Mouse (Mus musculus) heart, embryonic 16.5 days (tissue): Measurements from ENCODE around the gene Lingo1. TPM values are rescaled to one million over a fixed set of nuclear protein-coding genes. Genes with fewer than 3 reads are reported as not detected.
A peak's percentile ranks its signal among the peaks of the same experiment; 100 is the strongest.

ENCODE experiments used
- ATAC-seq: fragments of 200-750 bp; cut with Nextera tagmentation; replicated peaks from 2 replicates; pipeline ENCODE4 v1.8.0; 2017; ENCODE audit warnings: moderate number of reproducible peaks; ENCODE audit not compliant: insufficient read depth, low FRiP score; ENCODE audit errors: extremely low read depth
- H3K27ac ChIP-seq: fragments of 300-500 bp; sonication (generic); 2 replicates; pipeline ENCODE4 v1.5.1; 2014; ENCODE audit warnings: mild to moderate bottlenecking, low read length, control low read depth, moderate library complexity
- H3K27me3 ChIP-seq: fragments of 300-500 bp; sonication (generic); 2 replicates; pipeline ENCODE4 v1.6.1; 2014; ENCODE audit warnings: low read length, mixed read lengths; ENCODE audit not compliant: control insufficient read depth, insufficient read depth
- H3K36me3 ChIP-seq: fragments of 300-500 bp; sonication (generic); 2 replicates; pipeline ENCODE4 v1.6.1; 2014; ENCODE audit not compliant: control insufficient read depth, insufficient read depth
- H3K4me1 ChIP-seq: fragments of 300-500 bp; sonication (generic); 2 replicates; pipeline ENCODE4 v1.6.1; 2014; ENCODE audit warnings: low read length, mixed read lengths; ENCODE audit not compliant: control insufficient read depth, insufficient read depth
- H3K4me2 ChIP-seq: fragments of 300-500 bp; sonication (generic); 2 replicates; pipeline ENCODE4 v1.6.1; 2014; ENCODE audit warnings: low read depth, mild to moderate bottlenecking, control low read depth, low read length
- H3K4me3 ChIP-seq: fragments of 300-500 bp; sonication (generic); 2 replicates; pipeline ENCODE4 v1.5.1; 2014; ENCODE audit warnings: mild to moderate bottlenecking, control low read depth, low read length
- H3K9ac ChIP-seq: fragments of 300-500 bp; sonication (generic); 2 replicates; pipeline ENCODE4 v1.6.1; 2014; ENCODE audit warnings: low read length, control low read depth
- H3K9me3 ChIP-seq: fragments of 300-500 bp; sonication (generic); replicated peaks from 2 replicates; pipeline ENCODE4 v1.6.1; 2016; ENCODE audit warnings: low read length; ENCODE audit not compliant: control insufficient read depth
- WGBS: fragments of 180-500 bp; shearing (Covaris S2); extraction: QIAGEN DNeasy Blood & Tissue Kit; methylation state at CpG from one replicate; pipeline ENCODE4 v1.1.7; 2014; 5-methylcytosine and 5-hydroxymethylcytosine counted together
- polyA plus RNA-seq: library from polyadenylated mRNA; unstranded; fragments of >200 nt; fragmentation: Nextera tagmentation; extraction: Ambion mirVana; gene quantifications from 2 replicates; pipeline ENCODE4 v1.2.1, GENCODE M21; 2015

The Lingo1 gene
- polyA plus RNA-seq, 1 experiment from 2014 or later, result 1.8 TPM

DNA sequence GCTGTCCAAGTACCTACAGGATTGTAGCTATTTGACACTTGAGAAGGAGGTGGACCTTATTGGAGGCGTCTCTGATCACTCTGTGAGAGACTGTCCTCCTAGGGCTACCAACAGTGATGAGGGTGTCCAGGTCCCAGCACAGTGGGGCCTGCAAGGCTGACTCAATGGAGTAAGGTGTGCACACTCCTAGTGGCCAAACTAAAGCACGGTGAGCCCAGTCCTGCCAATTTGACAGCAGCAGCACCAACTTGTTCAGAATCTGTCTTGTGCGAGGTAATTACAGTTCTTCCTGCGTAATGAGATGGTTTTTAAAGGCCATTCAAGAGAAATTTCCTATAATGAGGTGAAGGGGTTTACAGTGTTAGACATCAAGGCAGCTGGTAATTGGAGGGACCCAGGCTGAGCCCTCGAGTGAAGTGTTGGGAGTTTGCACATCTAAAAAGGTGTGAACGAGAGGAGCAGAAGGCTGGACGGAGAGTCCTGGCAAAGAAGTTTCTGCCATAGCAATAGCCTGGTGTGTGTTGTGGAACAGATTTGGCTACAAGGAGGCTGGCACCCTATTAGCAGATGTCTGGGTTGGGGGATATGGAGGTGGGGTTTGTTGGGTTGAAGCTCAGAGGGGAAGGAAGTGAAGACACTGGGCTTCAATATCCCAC lies 97.4 kb downstream of the Lingo1 start:
- Histone ChIP-seq H3K4me1 (no peaks in the 10 kb centered on the region), H3K27ac (no peak overlapping the region), H3K4me3 (no peak overlapping the region), H3K9me3 (no peaks in the 10 kb centered on the region), H3K9ac (no peak overlapping the region), H3K4me2 (no peak overlapping the region), H3K36me3 (no peaks in the 10 kb centered on the region), H3K27me3 (no peaks in the 10 kb centered on the region)
- no peak for ATAC-seq
- 67% methylated on average over 7 of the region's 7 CpGs for WGBS

DNA sequence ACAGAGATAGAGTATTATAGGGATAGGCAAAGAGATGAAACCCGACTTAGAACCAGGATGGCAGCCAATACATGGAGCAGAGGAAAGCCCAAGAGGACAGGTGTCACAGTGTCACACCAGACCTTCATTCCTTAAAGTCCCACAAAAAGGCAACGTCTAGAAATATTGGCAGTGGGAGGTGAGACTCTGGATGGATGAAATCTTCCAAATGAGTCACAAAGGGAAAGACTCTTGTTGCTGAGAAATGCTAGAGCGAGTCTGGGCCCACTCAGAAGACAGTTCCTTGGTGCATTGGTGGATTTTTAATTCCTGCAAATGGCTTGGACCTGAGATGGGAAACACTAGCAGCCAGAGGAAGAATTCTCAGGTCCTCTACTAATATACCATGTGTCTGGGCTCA lies 102.2 kb downstream of the Lingo1 start:
- Histone ChIP-seq H3K4me2 (no peak overlapping the region), H3K9me3 (no peaks in the 10 kb centered on the region), H3K9ac (no peak overlapping the region), H3K27ac (no peak overlapping the region), H3K4me1 (0 out of 2 replicates have a peak, but pooled peaks cover 3% of the 10 kb centered on the region), H3K36me3 (no peaks in the 10 kb centered on the region), H3K4me3 (no peak overlapping the region), H3K27me3 (no peaks in the 10 kb centered on the region)
- no peak for ATAC-seq
- WGBS, result 73% methylated on average over 3 of the region's 3 CpGs

DNA sequence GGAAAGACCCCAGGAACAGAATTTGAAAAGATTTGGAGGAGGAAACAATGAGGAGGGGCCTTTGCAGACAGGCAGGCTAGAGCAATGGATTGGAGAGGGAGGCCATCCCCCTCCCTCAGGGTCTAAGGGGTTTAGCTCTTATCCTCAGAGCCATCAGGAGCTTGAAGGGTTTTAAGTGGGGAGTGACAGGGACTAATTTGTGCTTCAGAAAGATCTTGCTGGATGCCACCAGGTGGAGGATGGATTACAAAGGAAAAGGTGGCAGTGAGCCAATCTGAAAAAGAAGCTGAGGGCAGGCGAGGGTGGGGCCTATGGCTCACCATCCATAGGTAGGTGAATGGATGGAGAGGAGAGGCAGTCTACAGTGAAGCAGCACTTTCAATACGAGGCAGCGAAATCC lies 105.0 kb downstream of the Lingo1 start:
- Histone ChIP-seq H3K4me3 (no peak overlapping the region), H3K4me1 (peaks cover 12% of the 10 kb centered on the region), H3K36me3 (no peaks in the 10 kb centered on the region), H3K4me2 (no peak overlapping the region), H3K27ac (no peak overlapping the region), H3K9me3 (no peaks in the 10 kb centered on the region), H3K9ac (no peak overlapping the region), H3K27me3 (no peaks in the 10 kb centered on the region)
- 68% methylated on average over 3 of the region's 3 CpGs for WGBS
- no peak for ATAC-seq

DNA sequence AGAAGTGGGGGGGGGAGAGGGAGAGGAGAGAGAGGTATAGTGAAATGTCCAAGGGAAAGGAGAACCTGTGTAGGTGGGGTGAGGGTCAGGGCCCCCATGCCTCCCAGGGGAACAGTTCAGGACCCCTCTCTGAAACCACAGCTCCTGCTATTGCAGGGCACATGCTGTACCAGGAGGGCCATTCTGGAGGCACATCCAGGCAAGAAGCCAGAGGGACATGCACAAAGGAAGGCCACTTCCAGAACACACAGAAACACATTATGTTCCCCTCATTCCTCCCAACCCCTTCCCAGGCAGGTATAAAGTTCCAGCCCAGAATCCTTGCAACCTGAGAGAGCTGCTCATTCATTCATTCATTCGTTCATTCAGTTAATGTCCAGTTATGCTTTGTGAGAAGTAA lies 105.6 kb downstream of the Lingo1 start:
- no peak for ATAC-seq
- Histone ChIP-seq H3K4me3 (no peak overlapping the region), H3K4me2 (no peak overlapping the region), H3K9ac (no peak overlapping the region), H3K36me3 (no peaks in the 10 kb centered on the region), H3K27ac (no peak overlapping the region), H3K4me1 (peaks cover 12% of the 10 kb centered on the region), H3K27me3 (no peaks in the 10 kb centered on the region), H3K9me3 (no peaks in the 10 kb centered on the region)
- 54% methylated on average over 1 of the region's 1 CpGs for WGBS

DNA sequence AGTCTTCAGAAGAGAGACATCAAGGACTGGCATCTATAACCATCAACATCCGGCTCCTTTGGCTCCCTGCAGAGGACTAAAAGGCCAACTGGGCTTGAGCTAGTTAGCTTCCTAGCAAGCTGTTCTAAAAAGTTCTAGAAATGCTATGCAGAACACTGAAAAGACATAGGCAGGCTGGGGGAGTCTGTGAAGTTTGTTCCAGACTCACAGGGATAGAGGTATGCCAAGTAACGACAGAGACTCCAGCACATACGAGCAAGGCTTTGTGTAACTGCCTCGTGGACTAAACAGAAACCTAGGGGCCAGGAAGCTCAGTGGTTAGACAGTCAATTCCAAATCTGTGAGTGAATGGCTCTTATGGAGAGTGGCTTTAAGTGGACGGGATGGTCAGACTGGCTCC lies 108.8 kb downstream of the Lingo1 start:
- H3K27me3 ChIP-seq, result no peaks in the 10 kb centered on the region
- ATAC-seq, result no peak
- no peak overlapping the region for H3K9ac ChIP-seq
- WGBS, result 78% methylated on average over 5 of the region's 5 CpGs
- H3K4me1 ChIP-seq, result peaks cover 12% of the 10 kb centered on the region
- H3K9me3 ChIP-seq, result no peaks in the 10 kb centered on the region
- peak overlapping the region; percentile 37; the same call in 1 of the 2 replicates for H3K27ac ChIP-seq
- no peak overlapping the region for H3K4me2 ChIP-seq
- no peaks in the 10 kb centered on the region for H3K36me3 ChIP-seq
- H3K4me3 ChIP-seq, result no peak overlapping the region

DNA sequence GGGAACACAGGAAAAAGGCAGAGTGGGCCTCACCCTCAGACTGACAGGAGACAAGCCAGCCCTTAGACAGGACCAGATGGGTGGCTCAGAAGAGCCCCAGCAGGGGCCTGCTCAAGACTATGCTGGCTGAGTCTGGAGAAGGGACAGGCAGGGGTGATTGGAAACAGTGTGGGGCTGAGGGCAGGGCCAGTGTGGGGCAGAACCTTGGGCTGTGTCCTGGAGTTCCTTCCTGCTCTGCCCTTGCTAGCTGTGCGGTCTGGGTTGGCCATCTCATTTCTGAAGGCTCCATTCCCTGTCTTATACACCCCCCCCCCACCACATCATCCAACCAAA lies 109.2 kb downstream of the Lingo1 start:
- no peaks in the 10 kb centered on the region for H3K27me3 ChIP-seq
- H3K27ac ChIP-seq, result peak overlapping the region; percentile 37
- WGBS, result 67% methylated on average over 1 of the region's 1 CpGs
- H3K4me2 ChIP-seq, result no peak overlapping the region
- no peaks in the 10 kb centered on the region for H3K9me3 ChIP-seq
- H3K36me3 ChIP-seq, result no peaks in the 10 kb centered on the region
- H3K4me1 ChIP-seq, result peaks cover 12% of the 10 kb centered on the region
- H3K9ac ChIP-seq, result no peak overlapping the region
- no peak overlapping the region for H3K4me3 ChIP-seq
- ATAC-seq, result no peak

DNA sequence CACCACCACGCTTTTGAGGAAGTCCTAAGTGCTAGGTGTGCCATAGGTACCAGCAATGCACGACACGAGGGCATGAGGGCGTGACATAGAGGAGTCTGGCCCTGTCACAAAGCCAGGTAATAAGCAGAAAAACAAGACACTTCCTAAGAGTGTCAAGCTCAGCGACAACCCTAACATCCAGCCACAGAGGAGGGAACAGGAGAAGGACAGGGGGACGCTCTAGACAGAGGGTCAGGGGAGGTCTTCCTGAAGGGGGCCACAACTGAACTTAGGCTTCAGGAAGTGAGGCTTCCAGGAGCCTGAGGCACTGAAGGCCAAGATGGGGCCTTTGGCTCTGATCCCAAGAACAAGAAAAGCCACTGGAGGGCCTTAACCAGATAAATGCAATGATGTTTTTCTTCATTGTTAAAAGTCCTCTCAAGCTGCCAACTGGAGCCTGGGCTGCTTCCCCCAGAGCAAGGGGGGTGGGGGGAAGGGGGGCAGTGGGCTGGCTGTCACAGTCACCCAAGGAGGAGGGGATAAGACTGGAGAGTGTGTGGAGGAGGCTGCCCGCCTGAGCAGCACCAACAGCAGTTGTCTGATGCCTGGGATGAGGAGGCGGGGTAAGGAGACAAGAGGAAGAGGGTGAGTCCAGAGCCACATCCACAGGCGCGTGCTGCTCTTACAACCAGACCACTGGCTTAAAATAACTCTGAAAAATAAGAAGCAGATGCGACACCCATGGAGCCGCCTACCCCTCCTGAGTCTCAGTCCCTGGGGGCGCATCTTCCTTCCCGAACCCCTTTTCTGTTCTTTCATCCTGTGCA lies 109.7 kb downstream of the Lingo1 start:
- H3K27ac ChIP-seq, result peak overlapping the region; percentile 37
- 39% methylated on average over 14 of the region's 14 CpGs for WGBS
- H3K4me3 ChIP-seq, result no peak overlapping the region
- H3K36me3 ChIP-seq, result no peaks in the 10 kb centered on the region
- H3K27me3 ChIP-seq, result no peaks in the 10 kb centered on the region
- H3K4me1 ChIP-seq, result peaks cover 12% of the 10 kb centered on the region
- no peaks in the 10 kb centered on the region for H3K9me3 ChIP-seq
- ATAC-seq, result peak; percentile 77
- H3K9ac ChIP-seq, result no peak overlapping the region
- H3K4me2 ChIP-seq, result no peak overlapping the region

DNA sequence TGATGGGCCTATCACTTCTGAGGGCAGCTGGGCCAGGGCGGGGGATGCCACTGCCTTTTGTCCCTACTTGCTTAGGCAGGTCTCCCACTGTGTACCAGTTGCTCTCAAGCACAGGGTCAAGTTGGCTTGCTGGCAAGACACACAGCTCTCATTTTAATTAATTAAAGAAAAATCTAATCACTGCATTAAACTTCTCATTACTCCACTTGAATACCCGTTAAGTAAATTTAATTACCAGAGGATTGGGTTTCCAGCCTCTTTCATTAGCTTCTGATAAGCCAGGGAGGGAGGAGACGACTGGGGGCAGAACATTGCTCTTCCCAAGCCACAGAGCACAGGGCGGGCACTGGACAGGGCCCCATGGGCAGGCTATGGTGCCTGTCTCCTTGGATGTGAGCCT lies 113.4 kb downstream of the Lingo1 start:
- Histone ChIP-seq H3K27me3 (no peaks in the 10 kb centered on the region), H3K4me3 (no peak overlapping the region), H3K4me1 (peaks cover 8% of the 10 kb centered on the region), H3K4me2 (no peak overlapping the region), H3K27ac (no peak overlapping the region), H3K9me3 (no peaks in the 10 kb centered on the region), H3K9ac (no peak overlapping the region), H3K36me3 (no peaks in the 10 kb centered on the region)
- 50% methylated on average over 4 of the region's 4 CpGs for WGBS
- no peak for ATAC-seq

DNA sequence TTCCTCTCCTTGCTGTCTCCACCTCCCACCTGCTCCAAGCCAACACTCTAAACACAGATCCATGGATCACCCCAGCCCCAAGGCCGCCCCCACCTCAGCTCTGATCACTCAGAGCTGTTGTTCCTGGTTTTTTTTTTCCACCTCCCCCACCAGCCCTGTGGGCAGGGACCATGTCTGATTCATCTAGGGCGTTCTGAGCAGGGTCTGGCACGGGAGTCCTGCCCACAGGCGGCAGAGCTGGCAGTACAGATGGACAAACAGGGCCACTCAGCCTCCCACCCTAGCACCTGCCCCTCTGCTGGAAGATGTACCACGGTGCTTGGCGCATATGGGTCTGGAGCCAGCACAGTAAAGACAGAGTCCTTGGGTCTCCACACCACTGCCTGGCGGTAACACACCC lies 114.3 kb downstream of the Lingo1 start:
- no peak for ATAC-seq
- no peaks in the 10 kb centered on the region for H3K27me3 ChIP-seq
- H3K36me3 ChIP-seq, result no peaks in the 10 kb centered on the region
- H3K9ac ChIP-seq, result no peak overlapping the region
- 74% methylated on average over 7 of the region's 7 CpGs for WGBS
- no peak overlapping the region for H3K27ac ChIP-seq
- no peak overlapping the region for H3K4me3 ChIP-seq
- H3K9me3 ChIP-seq, result no peaks in the 10 kb centered on the region
- no peak overlapping the region for H3K4me2 ChIP-seq
- H3K4me1 ChIP-seq, result peaks cover 5% of the 10 kb centered on the region; the same call in 1 of the 2 replicates
